Mouse (Mus musculus): ENCODE measurements at regions not wholly inside any gene's neighbourhood (a gene's known extent, or its start where the extent isn't known, plus 50 kb on each side); places are given as distances from the start of the nearest gene placed in this dataset.

DNA sequence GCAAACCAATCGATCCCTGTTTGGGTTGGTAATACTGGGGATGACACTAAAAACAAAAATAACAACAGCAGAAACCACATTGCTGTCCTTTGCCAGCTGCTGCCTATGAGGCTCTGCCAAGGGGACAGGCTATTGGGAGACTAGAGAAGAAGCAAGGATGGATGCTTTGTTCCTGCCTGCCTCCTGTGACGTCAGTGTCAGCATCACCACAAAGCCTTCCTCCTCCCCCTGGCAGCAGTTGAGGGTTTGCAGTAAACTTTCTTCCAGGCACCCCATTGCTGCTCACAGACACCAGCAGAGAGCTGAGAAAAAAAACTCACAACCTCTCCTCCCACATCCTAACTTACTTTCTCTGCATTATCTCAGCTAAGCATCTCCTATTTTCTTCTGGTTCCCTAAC, 73.7 kb upstream of the Rnaseh2b start:
- no peak for TF ChIP-seq CTCF (IDR thresholded peaks at IDR 0.05; ENCODE audit: borderline replicate concordance, extremely low read depth, insufficient read depth, insufficient read length)
- TF ChIP-seq POLR2A (IDR thresholded peaks at IDR 0.05; ENCODE audit: borderline replicate concordance, extremely low read depth, insufficient read depth, insufficient read length, poor library complexity, severe bottlenecking), result no peak

All from brain, embryonic 14.5 days (tissue).